Mouse (Mus musculus): ENCODE data around the gene Spata31d1a. TPM values are rescaled to one million over a fixed set of nuclear protein-coding genes. Genes with fewer than 3 reads are reported as not detected.

Spata31d1a gene
- polyA plus RNA-seq, 1 experiment: not detected

DNA sequence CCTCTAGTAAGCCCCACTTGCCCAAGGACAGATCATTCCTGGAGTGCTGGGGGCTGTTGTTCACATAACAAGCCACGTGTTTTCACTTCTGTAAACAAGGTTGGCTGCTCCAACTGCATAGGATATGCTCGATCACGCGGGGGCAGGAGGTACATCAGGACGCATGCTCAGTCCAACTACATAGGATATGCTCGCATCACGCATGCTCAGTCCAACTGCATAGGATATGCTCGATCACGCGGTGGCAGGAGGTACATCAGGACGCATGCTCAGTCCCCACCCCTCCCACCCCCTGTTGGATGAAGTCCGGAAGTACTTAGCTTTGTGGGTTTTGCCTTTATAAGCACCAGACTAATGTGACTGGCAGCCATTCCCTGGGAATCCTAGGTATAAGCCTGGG is 48.2 kb downstream of the Spata31d1a start:
- Histone ChIP-seq H3K4me3 (ENCODE audit: insufficient read depth, low read depth, low read length) (no peak overlapping the region), H3K4me1 (ENCODE audit: control insufficient read depth, insufficient read depth, low read length) (no peaks in the 10 kb centered on the region), H3K27ac (ENCODE audit: insufficient read depth, low read depth, low read length) (no peak overlapping the region)
- TF ChIP-seq POLR2A (IDR thresholded peaks at IDR 0.05; ENCODE audit: insufficient read depth, low read depth, low read length) (no peak), CTCF (IDR thresholded peaks at IDR 0.05; ENCODE audit: insufficient read depth, low read depth, low read length) (no peak)
- WGBS: 97% methylated on average over 12 of the region's 12 CpGs

DNA sequence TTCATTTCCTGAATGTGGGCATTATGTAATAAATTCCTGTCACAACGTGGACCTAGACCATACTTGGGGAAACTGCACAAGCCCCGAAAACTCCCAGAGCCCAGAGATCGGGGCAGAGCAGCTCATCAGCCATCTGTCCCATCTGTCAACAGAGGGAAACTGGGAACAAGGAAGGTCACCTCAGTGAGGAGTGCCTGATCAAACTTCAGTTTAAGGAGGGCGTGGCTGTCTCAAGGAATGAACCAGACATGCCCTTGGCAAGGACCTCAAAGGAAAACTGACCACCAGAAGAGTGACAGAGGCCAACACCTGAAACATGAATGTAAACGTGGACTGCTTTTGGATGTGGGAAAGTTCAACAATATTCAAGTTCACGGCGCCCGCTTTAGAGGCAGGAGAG is 48.7 kb downstream of the Spata31d1a start:
- no peak overlapping the region for H3K27ac ChIP-seq (ENCODE audit: insufficient read depth, low read depth, low read length)
- H3K4me1 ChIP-seq (ENCODE audit: control insufficient read depth, insufficient read depth, low read length): peaks cover 3% of the 10 kb centered on the region; the same call in 1 of the 2 replicates
- H3K4me3 ChIP-seq (ENCODE audit: insufficient read depth, low read depth, low read length): no peak overlapping the region
- TF ChIP-seq CTCF (IDR thresholded peaks at IDR 0.05; ENCODE audit: insufficient read depth, low read depth, low read length) (no peak), POLR2A (IDR thresholded peaks at IDR 0.05; ENCODE audit: insufficient read depth, low read depth, low read length) (no peak)
- 90% methylated on average over 8 of the region's 8 CpGs for WGBS

- TF ChIP-seq CTCF (IDR thresholded peaks at IDR 0.05; ENCODE audit: insufficient read depth, low read depth, low read length) (no peak), POLR2A (IDR thresholded peaks at IDR 0.05; ENCODE audit: insufficient read depth, low read depth, low read length) (no peak)
- Histone ChIP-seq H3K4me3 (ENCODE audit: insufficient read depth, low read depth, low read length) (no peak overlapping the region), H3K27ac (ENCODE audit: insufficient read depth, low read depth, low read length) (no peak overlapping the region), H3K4me1 (ENCODE audit: control insufficient read depth, insufficient read depth, low read length) (peaks cover 3% of the 10 kb centered on the region; the same call in 1 of the 2 replicates)
- WGBS: 97% methylated on average over 3 of the region's 3 CpGs
Measured at GRCm38 (mm10) chr13:59660371-59660770, 49.8 kb downstream of the Spata31d1a start.

DNA sequence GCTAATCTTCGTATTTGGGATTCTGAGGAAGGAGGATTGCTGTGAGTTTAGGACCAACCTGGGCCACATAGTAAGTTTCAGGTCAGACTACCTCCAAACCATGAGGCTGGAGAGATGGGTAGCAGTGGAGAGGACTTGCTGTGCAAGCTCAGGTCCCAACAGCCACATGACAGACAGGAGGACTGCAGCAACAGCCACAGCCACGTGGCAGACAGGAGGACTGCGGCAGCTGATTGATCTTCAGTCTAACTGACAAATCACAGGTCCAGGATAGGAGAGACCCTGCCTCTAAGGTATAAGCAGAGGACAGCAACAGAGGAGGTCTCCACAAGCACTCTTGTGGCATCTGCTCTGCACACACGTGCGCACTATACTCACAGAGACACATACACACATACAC is 52.3 kb downstream of the Spata31d1a start:
- peaks cover 3% of the 10 kb centered on the region; the same call in 1 of the 2 replicates for H3K4me1 ChIP-seq (ENCODE audit: control insufficient read depth, insufficient read depth, low read length)
- H3K4me3 ChIP-seq (ENCODE audit: insufficient read depth, low read depth, low read length): no peak overlapping the region
- TF ChIP-seq POLR2A (IDR thresholded peaks at IDR 0.05; ENCODE audit: insufficient read depth, low read depth, low read length) (no peak), CTCF (IDR thresholded peaks at IDR 0.05; ENCODE audit: insufficient read depth, low read depth, low read length) (no peak)
- H3K27ac ChIP-seq (ENCODE audit: insufficient read depth, low read depth, low read length): no peak overlapping the region
- 93% methylated on average over 5 of the region's 5 CpGs for WGBS

- TF ChIP-seq POLR2A (IDR thresholded peaks at IDR 0.05; ENCODE audit: insufficient read depth, low read depth, low read length) (no peak), CTCF (IDR thresholded peaks at IDR 0.05; ENCODE audit: insufficient read depth, low read depth, low read length) (no peak)
- H3K4me1 ChIP-seq (ENCODE audit: control insufficient read depth, insufficient read depth, low read length): peaks cover 3% of the 10 kb centered on the region; the same call in 1 of the 2 replicates
- no peak overlapping the region for H3K27ac ChIP-seq (ENCODE audit: insufficient read depth, low read depth, low read length)
- H3K4me3 ChIP-seq (ENCODE audit: insufficient read depth, low read depth, low read length): no peak overlapping the region
- 50% methylated on average over 4 of the region's 4 CpGs for WGBS
Measured at GRCm38 (mm10) chr13:59656975-59657388, 53.1 kb downstream of the Spata31d1a start.

- TF ChIP-seq CTCF (IDR thresholded peaks at IDR 0.05; ENCODE audit: insufficient read depth, low read depth, low read length): no peak
- TF ChIP-seq POLR2A (IDR thresholded peaks at IDR 0.05; ENCODE audit: insufficient read depth, low read depth, low read length): no peak
- H3K27ac ChIP-seq (ENCODE audit: insufficient read depth, low read depth, low read length): no peak overlapping the region
- 84% methylated on average over 10 of the region's 10 CpGs for WGBS
- H3K4me1 ChIP-seq (ENCODE audit: control insufficient read depth, insufficient read depth, low read length): peaks cover 3% of the 10 kb centered on the region; the same call in 1 of the 2 replicates
- H3K4me3 ChIP-seq (ENCODE audit: insufficient read depth, low read depth, low read length): no peak overlapping the region
Measured at GRCm38 (mm10) chr13:59656316-59656832, 53.8 kb downstream of the Spata31d1a start.

- TF ChIP-seq CTCF (IDR thresholded peaks at IDR 0.05; ENCODE audit: insufficient read depth, low read depth, low read length) (no peak), POLR2A (IDR thresholded peaks at IDR 0.05; ENCODE audit: insufficient read depth, low read depth, low read length) (no peak)
- 97% methylated on average over 15 of the region's 15 CpGs for WGBS
Measured at GRCm38 (mm10) chr13:59655718-59656315, 54.3 kb downstream of the Spata31d1a start.

DNA sequence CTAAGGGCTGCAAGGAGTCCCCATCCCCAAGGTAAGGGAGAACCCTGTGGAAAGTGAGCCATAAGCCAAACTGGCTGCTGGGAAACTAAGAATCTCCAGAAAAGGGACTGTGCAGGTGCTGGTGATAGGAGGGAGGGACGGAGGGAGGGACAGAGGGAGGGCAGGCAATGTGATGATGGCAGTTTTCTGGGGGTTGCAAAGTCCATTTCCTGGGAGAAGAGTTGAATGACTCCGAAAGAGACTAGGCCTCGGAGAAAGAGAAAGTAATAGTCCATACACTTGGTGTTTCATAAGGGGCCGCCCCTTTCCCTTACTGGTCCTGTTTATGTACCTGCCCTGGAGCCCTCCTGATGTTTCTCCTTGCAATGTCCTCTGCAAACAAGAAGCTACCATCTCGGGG is 55.7 kb downstream of the Spata31d1a start:
- 97% methylated on average over 5 of the region's 5 CpGs for WGBS
- no peak overlapping the region for H3K4me3 ChIP-seq (ENCODE audit: insufficient read depth, low read depth, low read length)
- H3K27ac ChIP-seq (ENCODE audit: insufficient read depth, low read depth, low read length): no peak overlapping the region
- H3K4me1 ChIP-seq (ENCODE audit: control insufficient read depth, insufficient read depth, low read length): peaks cover 3% of the 10 kb centered on the region; the same call in 1 of the 2 replicates
- TF ChIP-seq CTCF (IDR thresholded peaks at IDR 0.05; ENCODE audit: insufficient read depth, low read depth, low read length) (no peak), POLR2A (IDR thresholded peaks at IDR 0.05; ENCODE audit: insufficient read depth, low read depth, low read length) (no peak)

More at GRCm38 (mm10) chr13:59655718-59656315, 54.3 kb downstream of the Spata31d1a start:
- Histone ChIP-seq H3K4me1 (ENCODE audit: control insufficient read depth, insufficient read depth, low read length) (peaks cover 3% of the 10 kb centered on the region; the same call in 1 of the 2 replicates), H3K4me3 (ENCODE audit: insufficient read depth, low read depth, low read length) (no peak overlapping the region), H3K27ac (ENCODE audit: insufficient read depth, low read depth, low read length) (no peak overlapping the region)

GRCm38 (mm10) chr13:59653136-59653535 is 57.0 kb downstream of the Spata31d1a start:
- H3K4me1 ChIP-seq (ENCODE audit: control insufficient read depth, insufficient read depth, low read length): peaks cover 3% of the 10 kb centered on the region; the same call in 1 of the 2 replicates
- no peak for TF ChIP-seq CTCF (IDR thresholded peaks at IDR 0.05; ENCODE audit: insufficient read depth, low read depth, low read length)
- no peak for TF ChIP-seq POLR2A (IDR thresholded peaks at IDR 0.05; ENCODE audit: insufficient read depth, low read depth, low read length)
- WGBS: 92% methylated on average over 3 of the region's 3 CpGs
- no peak overlapping the region for H3K27ac ChIP-seq (ENCODE audit: insufficient read depth, low read depth, low read length)
- H3K4me3 ChIP-seq (ENCODE audit: insufficient read depth, low read depth, low read length): no peak overlapping the region

Measured in olfactory bulb, adult 2 months (tissue).